Mouse (Mus musculus): ENCODE results near the gene Spon2.

DNA sequence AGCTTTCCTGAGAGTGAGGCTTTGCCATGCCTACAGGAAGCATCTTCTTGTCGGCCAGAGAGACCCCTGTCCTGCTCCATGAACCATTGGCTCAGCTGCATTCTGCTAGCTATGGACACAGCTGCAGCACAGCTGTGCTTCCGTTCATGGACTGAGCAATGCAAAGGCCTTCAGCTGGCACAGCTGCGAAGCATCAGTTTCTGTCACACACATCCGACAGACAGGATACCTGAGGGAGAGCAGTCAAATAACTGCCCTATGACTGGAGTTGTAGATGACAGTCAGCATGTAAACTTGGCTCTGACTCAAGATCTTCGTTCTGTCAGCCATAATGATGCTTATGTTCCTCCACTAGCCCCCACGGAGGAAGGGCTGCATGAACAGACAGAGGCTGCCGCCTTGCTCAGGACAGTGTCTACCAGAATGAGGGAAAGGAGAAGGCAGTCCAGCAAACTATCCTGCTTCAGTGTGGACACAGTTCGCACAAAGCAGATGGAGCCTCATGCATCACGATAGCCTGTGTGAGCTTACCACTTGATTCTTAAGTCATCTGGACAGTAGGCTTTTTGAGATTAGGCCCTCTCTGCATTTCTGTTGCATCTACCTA, 22.9 kb downstream of the Spon2 start:
- TF ChIP-seq CTCF (IDR thresholded peaks at IDR 0.05; ENCODE audit: extremely low read depth, insufficient read depth, insufficient read length, insufficient replicate concordance) (no peak), POLR2A (IDR thresholded peaks at IDR 0.05; ENCODE audit: low read depth, low read length) (no peak)

Data from spleen, adult 2 months (tissue).